Mouse (Mus musculus) cerebellum, adult 8-10 months (tissue): ENCODE data around the gene Ppp1r11.
"Not testable (repeated sequence)": the region's sequence is repeated elsewhere in the genome, so short reads cannot be mapped to it uniquely, and the experiment has no call there.

Experiments used
- DNase-seq: peaks from one replicate; pipeline ENCODE4 v3.0.0; 2022

The Ppp1r11 gene

GRCm38 (mm10) chr17:36950981-36951947 is at the start of gene Ppp1r11:
Gene Ppp1r11 (minus strand): TSS chr17:36951741.
- peak; percentile 95 for DNase-seq

DNA sequence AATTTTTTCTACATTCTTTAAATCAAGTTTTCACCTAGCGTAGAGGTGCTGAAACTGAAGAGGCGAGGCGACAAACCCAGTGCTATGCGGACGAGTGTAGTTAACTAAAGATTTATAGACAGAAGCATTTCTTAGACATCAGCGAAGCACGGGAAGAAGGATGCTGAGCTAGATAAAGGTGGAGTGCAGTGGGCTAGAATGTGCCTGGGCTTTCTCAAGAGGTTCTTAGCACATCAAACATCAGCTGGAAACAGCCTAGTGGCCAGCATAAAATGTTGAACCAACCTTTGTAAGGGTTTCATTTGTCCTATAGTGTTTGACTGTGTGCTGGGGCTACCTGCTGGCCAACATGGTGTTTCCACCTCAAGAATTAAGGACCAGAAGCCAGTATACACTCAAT is 49.3 kb upstream of the Ppp1r11 start, which contains the start of gene Zfp57:
Zfp57 (plus strand) TSS at position 301 of the 400 bp plus-strand sequence.
- DNase-seq: no peak

DNA sequence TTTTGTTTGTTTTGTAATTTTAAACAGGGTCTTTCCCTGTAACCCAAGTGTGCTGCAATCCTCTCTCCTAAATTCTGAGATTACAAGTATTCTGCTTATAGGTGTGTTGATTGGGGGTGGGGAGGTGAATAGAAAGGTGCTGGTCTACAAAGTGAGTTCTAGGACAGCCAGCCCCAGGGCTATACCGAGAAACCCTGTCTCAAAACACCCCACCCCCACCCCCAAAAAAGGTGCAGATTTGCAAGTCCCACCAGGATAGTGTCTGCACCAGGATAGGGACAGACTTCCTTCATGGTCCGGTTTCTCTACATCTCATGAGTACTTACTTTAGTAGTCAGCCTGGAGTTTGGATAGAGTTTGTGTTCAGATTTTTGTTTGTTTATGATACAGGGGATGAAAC is 46.9 kb upstream of the Ppp1r11 start:
- no peak for DNase-seq

DNA sequence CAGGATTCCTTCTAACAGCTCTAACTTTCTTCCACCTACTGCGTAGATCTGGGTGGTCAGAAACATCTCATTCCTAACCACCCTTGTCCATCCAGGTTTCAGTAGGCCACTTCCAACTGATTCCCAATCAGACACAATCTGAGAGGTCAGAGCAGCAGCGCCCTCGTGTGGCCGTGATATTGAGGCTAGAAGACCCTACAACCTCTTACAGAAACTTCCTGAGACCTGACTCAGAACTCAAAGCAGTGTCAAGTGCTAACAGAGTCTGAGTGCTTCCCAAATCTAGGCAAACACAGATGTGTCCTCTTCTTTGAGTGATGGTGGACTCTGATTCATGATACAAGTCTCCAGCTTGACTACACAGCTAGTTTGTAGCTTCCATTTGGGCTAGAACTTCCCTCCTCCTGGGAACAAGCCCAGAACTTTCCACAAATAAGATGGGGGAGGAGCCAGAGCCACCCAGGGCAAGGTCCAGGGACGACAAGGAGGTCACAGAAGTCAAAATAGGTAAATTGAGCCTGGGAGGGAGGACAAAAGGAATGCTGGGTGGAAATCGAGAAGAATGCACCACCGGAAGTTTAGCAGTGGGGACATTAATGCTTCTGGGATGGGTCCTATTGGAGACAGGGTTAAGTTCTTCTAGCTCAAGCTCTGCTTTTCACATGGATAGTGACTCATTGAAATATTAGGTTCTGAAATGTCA is 45.6 kb upstream of the Ppp1r11 start:
- DNase-seq: peak; percentile 64

- DNase-seq: no peak
Measured at GRCm38 (mm10) chr17:36995448-36995847, 43.9 kb upstream of the Ppp1r11 start.

- no peak for DNase-seq
Measured at GRCm38 (mm10) chr17:36994528-36994927, 43.0 kb upstream of the Ppp1r11 start.

GRCm38 (mm10) chr17:36993770-36994325 is 42.3 kb upstream of the Ppp1r11 start:
- DNase-seq: no peak

- DNase-seq: no peak
Measured at GRCm38 (mm10) chr17:36992336-36993104, 41.0 kb upstream of the Ppp1r11 start.

DNA sequence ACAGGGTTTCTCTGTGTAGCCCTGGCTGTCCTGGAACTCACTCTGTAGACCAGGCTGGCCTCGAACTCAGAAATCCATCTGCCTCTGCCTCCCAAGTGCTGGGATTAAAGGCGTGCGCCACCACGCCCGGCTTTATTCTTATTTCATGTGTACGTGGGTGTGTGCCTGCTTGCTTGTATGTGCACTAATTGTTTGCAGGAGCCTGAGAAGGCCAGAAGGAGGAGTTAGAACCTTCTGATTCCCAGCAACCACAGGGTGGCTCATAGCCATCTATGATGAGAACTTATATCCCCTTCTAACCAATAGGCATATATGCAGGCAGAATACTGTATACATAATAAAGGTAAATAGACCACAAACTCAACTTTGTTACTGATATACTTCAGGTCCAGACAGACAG is 39.1 kb upstream of the Ppp1r11 start:
- not testable (repeated sequence) for DNase-seq

GRCm38 (mm10) chr17:36989437-36989836 is 37.9 kb upstream of the Ppp1r11 start, which contains the start of gene H2-M5:
Gene H2-M5 (minus strand): TSS chr17:36989537.
- DNase-seq: no peak

- no peak for DNase-seq
Measured at GRCm38 (mm10) chr17:36988475-36988874, 36.9 kb upstream of the Ppp1r11 start.

DNA sequence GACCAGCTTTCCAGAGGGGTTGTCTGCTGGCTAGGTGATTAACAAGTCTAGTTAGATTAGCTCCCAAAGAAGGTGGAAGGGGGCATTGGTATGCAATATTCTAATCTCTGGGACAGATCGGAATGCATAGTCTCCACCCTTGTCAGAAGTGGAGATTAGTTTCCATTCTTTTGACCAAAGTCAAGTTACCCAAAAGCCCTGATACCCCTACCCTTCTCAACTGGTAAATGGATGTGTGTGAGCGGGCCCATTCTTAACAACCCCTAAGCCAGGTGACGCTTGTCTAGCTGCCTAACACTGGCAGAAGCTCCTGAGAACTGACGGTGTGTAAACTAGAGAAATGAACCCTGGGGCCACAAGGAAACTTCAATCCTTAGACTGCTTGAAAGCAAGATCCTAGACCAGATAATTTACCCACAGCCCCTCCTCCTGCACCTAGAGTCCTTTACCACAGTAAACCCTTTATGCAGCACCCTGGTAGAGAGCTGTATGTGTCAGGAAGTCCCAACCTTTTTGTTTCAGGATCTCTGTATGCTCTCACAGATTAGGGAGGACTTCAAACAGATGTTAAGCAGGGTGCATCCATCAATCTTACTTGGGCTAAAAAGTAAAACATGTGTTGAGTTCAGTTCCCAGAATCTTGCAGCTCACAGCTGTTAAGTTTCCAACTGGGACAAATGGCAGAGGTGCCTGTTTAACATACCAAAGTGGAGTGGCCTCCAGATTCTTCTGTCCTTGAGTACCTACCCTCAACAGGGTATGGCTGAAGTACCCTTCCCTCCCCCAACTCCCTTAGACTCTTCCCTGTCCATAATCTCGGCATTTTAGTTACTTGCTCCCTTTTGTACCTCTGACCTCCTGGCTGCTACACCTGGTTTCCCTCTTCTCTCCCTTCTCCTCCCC is 31.0 kb upstream of the Ppp1r11 start:
- DNase-seq: no peak

GRCm38 (mm10) chr17:36981845-36982244 is 30.3 kb upstream of the Ppp1r11 start:
- DNase-seq: no peak

DNA sequence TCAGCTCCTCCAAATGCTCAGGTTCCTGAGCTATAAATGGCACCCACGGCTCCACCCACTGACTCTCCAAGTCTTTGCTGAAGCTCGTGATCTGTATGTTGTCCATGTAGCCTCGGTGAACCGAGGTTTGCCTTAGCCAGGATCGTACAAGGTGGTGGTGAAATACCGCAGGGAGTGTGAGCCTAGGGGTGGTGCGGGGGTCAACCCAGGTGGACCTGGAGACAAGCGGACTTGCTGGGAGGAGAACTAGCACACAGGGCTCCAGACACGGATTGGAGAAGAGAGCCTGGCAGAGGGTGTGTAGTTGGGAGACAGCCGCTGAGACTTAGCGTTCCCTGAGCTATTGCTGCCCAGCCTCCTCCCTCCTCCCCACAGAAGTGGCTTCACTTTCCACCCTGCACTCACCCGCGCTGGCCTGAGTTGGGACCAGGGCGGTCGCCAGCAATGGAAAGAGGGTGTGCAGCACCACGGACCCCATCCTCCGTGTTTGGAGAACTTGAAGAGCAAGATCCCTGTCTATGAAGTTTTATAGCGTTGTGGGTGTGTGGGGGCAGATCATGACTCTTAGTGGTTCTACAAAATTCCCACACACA is 29.8 kb upstream of the Ppp1r11 start, which contains the start of gene 2410137M14Rik:
2410137M14Rik (minus strand) TSS at position 17 of the 593 bp plus-strand sequence.
- DNase-seq: no peak

GRCm38 (mm10) chr17:36973271-36973787 is 21.8 kb upstream of the Ppp1r11 start:
- DNase-seq: no peak

DNA sequence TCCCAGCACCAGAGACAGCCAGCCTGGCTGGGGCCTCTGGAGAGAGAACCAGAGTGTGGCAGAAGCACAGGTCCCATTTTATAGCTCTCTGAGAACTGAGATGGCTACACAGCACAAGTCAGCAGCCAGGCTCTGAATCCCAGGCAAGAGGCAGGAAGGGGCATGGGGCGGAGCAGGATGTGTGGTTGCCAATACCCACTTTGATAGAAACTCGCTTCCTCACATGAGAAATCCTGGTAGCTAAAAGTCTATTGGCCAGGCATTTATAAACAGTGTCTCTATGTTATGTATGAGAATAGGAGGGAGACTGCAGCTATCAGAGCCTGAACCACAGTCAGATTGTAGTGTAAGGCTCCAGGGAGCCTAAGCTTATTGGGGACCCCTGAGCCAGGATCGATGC is 21.2 kb upstream of the Ppp1r11 start:
- no peak for DNase-seq

DNA sequence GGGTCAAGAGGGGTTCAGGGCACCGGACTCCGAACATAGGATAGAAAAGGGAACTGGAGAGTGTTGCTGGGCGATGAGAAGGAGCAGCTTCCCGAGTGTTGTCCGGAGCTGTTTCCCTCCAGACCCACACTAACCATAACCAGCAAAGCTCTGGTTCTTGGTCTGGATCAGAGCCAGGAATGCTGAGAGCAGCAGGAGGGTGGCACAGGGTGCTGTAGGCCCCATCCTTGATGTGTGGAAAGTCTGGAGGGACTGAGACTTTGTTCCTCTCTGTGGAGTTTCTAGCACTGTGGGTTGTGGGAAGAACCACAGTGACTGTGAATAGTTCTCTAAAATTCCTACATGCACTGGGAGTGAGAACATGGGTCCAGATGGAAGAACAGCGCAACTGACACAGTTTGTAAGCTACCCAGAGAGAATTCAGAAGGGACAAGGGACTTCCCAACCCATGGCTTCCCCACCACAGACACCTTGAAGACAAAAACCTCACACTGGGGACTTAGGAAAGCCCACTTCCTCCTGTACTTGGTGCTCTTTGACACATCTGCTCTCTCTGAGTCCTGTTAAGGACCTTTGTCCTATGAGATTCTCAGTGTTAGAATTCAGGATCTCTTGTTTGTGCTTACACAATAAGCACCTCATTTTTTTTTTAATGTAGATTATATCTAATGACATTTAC is 19.8 kb upstream of the Ppp1r11 start:
- no peak for DNase-seq

DNA sequence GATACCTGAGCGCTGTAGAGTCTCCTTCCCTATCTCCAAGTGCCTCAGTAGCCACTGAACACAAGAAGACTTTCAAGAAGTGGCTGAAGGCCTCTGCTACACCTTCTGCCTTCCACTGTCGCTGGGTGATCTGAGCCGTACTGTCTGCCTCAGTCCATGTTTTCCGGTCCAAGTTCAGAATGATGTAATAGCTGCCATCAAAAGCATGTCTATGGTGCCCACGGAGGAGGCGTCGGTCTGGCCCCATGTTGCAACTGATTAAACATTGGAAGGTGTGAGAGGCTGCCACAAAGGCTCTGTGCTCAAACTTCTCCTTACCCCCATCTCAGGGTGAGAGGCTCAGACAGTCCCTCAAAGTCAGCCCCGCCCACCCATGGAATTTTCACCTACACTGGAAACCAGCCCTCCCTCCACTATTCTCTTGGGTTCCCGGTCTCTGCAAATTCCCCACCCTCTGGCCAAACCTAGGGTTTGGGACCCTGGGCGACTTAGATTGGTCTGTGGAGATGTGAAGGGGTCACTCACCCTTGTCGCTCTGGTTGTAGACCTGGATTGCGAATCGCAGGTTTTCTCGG is 18.9 kb upstream of the Ppp1r11 start:
- no peak for DNase-seq

DNA sequence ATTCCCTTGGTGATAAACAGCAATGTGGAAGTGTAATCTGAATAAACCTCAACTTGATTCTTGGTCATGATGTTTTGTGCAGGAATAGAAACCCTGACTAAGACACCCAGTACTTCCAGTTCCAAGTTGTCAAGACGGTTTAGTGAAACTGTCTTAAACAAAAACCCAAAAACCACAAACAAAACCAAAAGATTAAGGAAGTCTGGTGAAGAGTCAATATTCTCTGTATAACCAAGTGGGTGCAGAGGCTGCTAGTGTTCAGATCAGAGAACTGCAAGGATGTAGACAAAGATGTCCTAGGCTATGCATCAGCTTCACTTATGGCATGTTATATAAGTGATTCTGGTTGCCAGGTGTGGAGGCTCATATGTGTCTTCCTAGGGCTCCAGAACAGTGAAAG is 15.3 kb upstream of the Ppp1r11 start:
- DNase-seq: no peak

DNA sequence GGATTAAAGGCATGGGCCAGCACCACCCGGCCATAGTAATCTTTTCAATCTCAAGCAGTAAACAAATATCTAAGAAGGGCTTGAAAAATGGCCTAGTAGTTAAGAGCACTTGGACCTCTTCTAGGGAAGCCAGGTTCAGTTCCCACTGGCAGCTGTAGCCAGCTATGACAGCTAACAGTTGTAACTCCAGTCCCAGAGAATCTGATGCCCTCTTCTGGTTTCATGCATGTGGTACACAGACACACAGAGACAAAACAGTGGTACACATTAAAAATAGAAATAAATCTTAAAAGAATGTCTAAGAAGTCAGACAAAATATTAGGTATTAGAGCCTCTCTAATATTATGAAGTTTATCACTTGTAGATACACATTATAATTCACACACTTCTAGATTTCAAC is 9.6 kb upstream of the Ppp1r11 start:
- DNase-seq: no peak
